Mouse (Mus musculus) embryonic stem cell, embryonic (primary cell): ENCODE measurements around the gene Ifitm3.

Source experiments
- CTCF ChIA-PET, 4 experiments: fragments of 300-600 bp in 2 of 4; fragments of 350-600 bp in 2 of 4; sonication (Branson Sonifier 250); formaldehyde crosslinking; loops; one replicate each; lab custom pipeline; 2022; ENCODE audit warnings: inconsistent platforms in 2 of 4; lab: Charles Lee
- POLR2A ChIA-PET, 4 experiments: fragments of 300-600 bp in 2 of 4; fragments of 350-600 bp in 2 of 4; sonication (Branson Sonifier 250); formaldehyde crosslinking; loops; one replicate each; lab custom pipeline; 2022; ENCODE audit warnings: antibody characterized with exemption in 4 of 4, inconsistent platforms in 1 of 4; lab: Charles Lee

The Ifitm3 gene

GRCm38 (mm10) chr7:141042539-141042938 is 32.0 kb upstream of the Ifitm3 start:
- ChIA-PET POLR2A (interaction anchor here in 3 of 4 experiments (0.5 to 9.3 kb wide), 25 partner anchors 9 to 174 kb away, joined by 3 to 115 read pairs (median 4); partner anchors contain the start of genes Gm17387 (in 1 of the 3) and Sirt3 (in 1 of the 3)), CTCF (interaction anchor here in 3 of 4 experiments (0.7 to 1.8 kb wide), 10 partner anchors 10 to 1439 kb away, joined by 3 to 8 read pairs (median 4); no protein-coding TSS in a partner anchor)

GRCm38 (mm10) chr7:141041661-141042060 is 31.1 kb upstream of the Ifitm3 start:
- ChIA-PET POLR2A (interaction anchor here in 3 of 4 experiments (1.1 to 9.3 kb wide), 13 partner anchors 9 to 201 kb away, joined by 3 to 115 read pairs (median 4); partner anchors contain the start of genes Gm17387 (in 1 of the 3), Rassf7 (in 1 of the 3) and Sirt3 (in 1 of the 3)), CTCF (interaction anchor here (0.6 to 1.5 kb wide), 6 partner anchors 15 to 134 kb away, joined by 3 to 5 read pairs (median 4); no protein-coding TSS in a partner anchor)

- ChIA-PET POLR2A (interaction anchor here (0.6 to 9.3 kb wide), 14 partner anchors 9 to 200 kb away, joined by 3 to 115 read pairs (median 4); partner anchors contain the start of genes Gm17387 (in 1 of the 4) and Rassf7 (in 1 of the 4)), CTCF (interaction anchor here in 3 of 4 experiments (0.7 to 1.5 kb wide), 8 partner anchors 11 to 196 kb away, joined by 3 to 4 read pairs (median 3); partner anchors contain the start of gene Scgb1c1 (in 1 of the 3))
These were observed 30.5 kb upstream of the Ifitm3 start for GRCm38 (mm10) chr7:141040867-141041606.

- ChIA-PET CTCF (interaction anchor here in 2 of 4 experiments (0.5 to 1.4 kb wide), 5 partner anchors 9 to 136 kb away, joined by 3 to 6 read pairs (median 4); no protein-coding TSS in a partner anchor), POLR2A (interaction anchor here (0.7 to 2.5 kb wide), 13 partner anchors 8 to 1612 kb away, joined by 3 to 14 read pairs (median 3); partner anchors contain the start of genes Gm17387 (in 1 of the 4), Gm45717 (in 1 of the 4), Ifitm2 (in 1 of the 4) and Rassf7 (in 1 of the 4))
These were observed 29.0 kb upstream of the Ifitm3 start for GRCm38 (mm10) chr7:141039386-141040107.

GRCm38 (mm10) chr7:141038090-141039032 is 27.8 kb upstream of the Ifitm3 start:
- ChIA-PET CTCF (interaction anchor here in 1 of 4 experiments (0.8 to 1.4 kb wide), 3 partner anchors 11 to 135 kb away, joined by 3 to 4 read pairs (median 3); no protein-coding TSS in a partner anchor), POLR2A (interaction anchor here (0.6 to 2.5 kb wide), 16 partner anchors 9 to 217 kb away, joined by 3 to 14 read pairs (median 4); partner anchors contain the start of genes Gm45717 (in 1 of the 4), Ifitm2 (in 1 of the 4) and Rassf7 (in 1 of the 4))

- ChIA-PET CTCF (interaction anchor here in 1 of 4 experiments (1.0 kb wide), 1 partner anchor 28 kb away, joined by 3 read pairs; no protein-coding TSS in a partner anchor), POLR2A (interaction anchor here in 1 of 4 experiments (0.7 kb wide), 1 partner anchor 32 kb away, joined by 3 read pairs; no protein-coding TSS in a partner anchor)
These were observed 26.1 kb upstream of the Ifitm3 start for GRCm38 (mm10) chr7:141036624-141037023.

- CTCF ChIA-PET: interaction anchor here (0.5 to 1.5 kb wide), 8 partner anchors 10 to 172 kb away, joined by 3 to 8 read pairs (median 4); no protein-coding TSS in a partner anchor
These were observed 22.0 kb upstream of the Ifitm3 start for GRCm38 (mm10) chr7:141032458-141033167.

GRCm38 (mm10) chr7:141030390-141030789 is 19.8 kb upstream of the Ifitm3 start:
- ChIA-PET POLR2A (interaction anchor here in 2 of 4 experiments (0.8 to 7.5 kb wide), 9 partner anchors 14 to 121 kb away, joined by 3 to 115 read pairs (median 3); partner anchors contain the start of gene Pgghg (in 1 of the 2)), CTCF (interaction anchor here in 2 of 4 experiments (0.6 to 1.3 kb wide), 3 partner anchors 10 to 173 kb away, joined by 3 read pairs; no protein-coding TSS in a partner anchor)

More at GRCm38 (mm10) chr7:141032458-141033167, 22.0 kb upstream of the Ifitm3 start:
- POLR2A ChIA-PET: interaction anchor here in 3 of 4 experiments (0.6 to 2.3 kb wide), 18 partner anchors 7 to 73 kb away, joined by 3 to 17 read pairs (median 4); no protein-coding TSS in a partner anchor

- ChIA-PET POLR2A (interaction anchor here in 3 of 4 experiments (0.6 to 7.5 kb wide), 10 partner anchors 11 to 366 kb away, joined by 3 to 115 read pairs (median 4); partner anchors contain the start of genes Pgghg (in 1 of the 3), Psmd13 (in 1 of the 3) and Sirt3 (in 1 of the 3)), CTCF (interaction anchor here in 1 of 4 experiments (0.7 to 1.3 kb wide), 2 partner anchors 19 to 62 kb away, joined by 4 read pairs; no protein-coding TSS in a partner anchor)
These were observed 18.3 kb upstream of the Ifitm3 start, which contains the start of gene Gm17387 for GRCm38 (mm10) chr7:141028831-141029230. TSS of gene Gm17387 (plus strand) at chr7:141029131.

- CTCF ChIA-PET: interaction anchor here in 3 of 4 experiments (0.6 to 2.6 kb wide), 12 partner anchors 14 to 242 kb away, joined by 3 to 9 read pairs (median 3); no protein-coding TSS in a partner anchor
- POLR2A ChIA-PET: interaction anchor here (0.7 to 7.5 kb wide), 55 partner anchors 12 to 205 kb away, joined by 3 to 115 read pairs (median 7); partner anchors contain the start of genes B4galnt4 (in 2 of the 4), Ifitm2 (in 2 of the 4), Ifitm3 (in 2 of the 4) and Ifitm5 (in 2 of the 4)
These were observed 16.1 kb upstream of the Ifitm3 start for GRCm38 (mm10) chr7:141026740-141027098.

GRCm38 (mm10) chr7:141026097-141026739 is 15.6 kb upstream of the Ifitm3 start:
- ChIA-PET CTCF (interaction anchor here (0.6 to 2.6 kb wide), 19 partner anchors 15 to 443 kb away, joined by 3 to 14 read pairs (median 4); no protein-coding TSS in a partner anchor), POLR2A (interaction anchor here (0.5 to 7.5 kb wide), 88 partner anchors 7 to 1231 kb away, joined by 3 to 115 read pairs (median 5); partner anchors contain the start of genes B4galnt4 (in 2 of the 4), Gm45785 (in 2 of the 4), Ifitm2 (in 2 of the 4) and Ifitm3 (in 2 of the 4))

GRCm38 (mm10) chr7:141024865-141025838 is 14.6 kb upstream of the Ifitm3 start:
- POLR2A ChIA-PET: interaction anchor here (0.5 to 7.5 kb wide), 89 partner anchors 8 to 1230 kb away, joined by 3 to 115 read pairs (median 5); partner anchors contain the start of genes B4galnt4 (in 2 of the 4), Gm45785 (in 2 of the 4), Ifitm3 (in 2 of the 4) and Ifitm5 (in 2 of the 4)

More at GRCm38 (mm10) chr7:141024865-141025838, 14.6 kb upstream of the Ifitm3 start:
- CTCF ChIA-PET: interaction anchor here (0.6 to 2.6 kb wide), 12 partner anchors 15 to 444 kb away, joined by 3 to 14 read pairs (median 4); no protein-coding TSS in a partner anchor
